Mouse (Mus musculus): ENCODE data around the gene Lmo7. TPM values are rescaled to one million over a fixed set of nuclear protein-coding genes. Genes with fewer than 3 reads are reported as not detected.

Gene Lmo7
- polyA plus RNA-seq, 1 experiment from 2014 or later: 12.2 TPM

- 12% methylated on average over 3 of the region's 3 CpGs for WGBS
- H3K4me1 ChIP-seq: no peaks in the 10 kb centered on the region
- peak; percentile 43; the same call in 1 of the 2 replicates for ATAC-seq (replicated peaks; ENCODE audit: low FRiP score)
- no peaks in the 10 kb centered on the region for H3K36me3 ChIP-seq
- H3K4me2 ChIP-seq: no peak overlapping the region
- no peak overlapping the region for H3K4me3 ChIP-seq (replicated peaks)
- no peak overlapping the region for H3K9ac ChIP-seq
- no peaks in the 10 kb centered on the region for H3K27me3 ChIP-seq
- no peaks in the 10 kb centered on the region for H3K9me3 ChIP-seq (replicated peaks)
- no peak overlapping the region for H3K27ac ChIP-seq
Observed at GRCm38 (mm10) chr14:101781943-101782510, 52.3 kb downstream of the Lmo7 start.

- Histone ChIP-seq H3K27ac (no peak overlapping the region), H3K4me2 (no peak overlapping the region), H3K36me3 (no peaks in the 10 kb centered on the region), H3K27me3 (no peaks in the 10 kb centered on the region), H3K4me3 (replicated peaks) (no peak overlapping the region), H3K9ac (no peak overlapping the region), H3K4me1 (no peaks in the 10 kb centered on the region), H3K9me3 (replicated peaks) (no peaks in the 10 kb centered on the region)
- ATAC-seq (replicated peaks; ENCODE audit: low FRiP score): no peak
- WGBS: 92% methylated on average over 3 of the region's 3 CpGs
Observed at GRCm38 (mm10) chr14:101784315-101784945, 54.7 kb downstream of the Lmo7 start.

GRCm38 (mm10) chr14:101787903-101788302 lies 58.1 kb downstream of the Lmo7 start:
- no peak overlapping the region for H3K4me3 ChIP-seq (replicated peaks)
- no peaks in the 10 kb centered on the region for H3K36me3 ChIP-seq
- no peaks in the 10 kb centered on the region for H3K4me1 ChIP-seq
- 65% methylated on average over 5 of the region's 5 CpGs for WGBS
- ATAC-seq (replicated peaks; ENCODE audit: low FRiP score): peak; percentile 64; the same call in 1 of the 2 replicates
- H3K9ac ChIP-seq: no peak overlapping the region
- H3K4me2 ChIP-seq: no peak overlapping the region
- H3K9me3 ChIP-seq (replicated peaks): no peaks in the 10 kb centered on the region
- no peaks in the 10 kb centered on the region for H3K27me3 ChIP-seq
- no peak overlapping the region for H3K27ac ChIP-seq

- Histone ChIP-seq H3K9me3 (replicated peaks) (no peaks in the 10 kb centered on the region), H3K27ac (no peak overlapping the region), H3K4me2 (no peak overlapping the region), H3K4me3 (replicated peaks) (no peak overlapping the region), H3K9ac (no peak overlapping the region), H3K4me1 (no peaks in the 10 kb centered on the region), H3K36me3 (no peaks in the 10 kb centered on the region), H3K27me3 (no peaks in the 10 kb centered on the region)
- no peak for ATAC-seq (replicated peaks; ENCODE audit: low FRiP score)
- 87% methylated on average over 5 of the region's 6 CpGs for WGBS
Observed at GRCm38 (mm10) chr14:101788475-101788874, 58.7 kb downstream of the Lmo7 start.

GRCm38 (mm10) chr14:101794553-101795177 lies 64.9 kb downstream of the Lmo7 start:
- Histone ChIP-seq H3K27me3 (no peaks in the 10 kb centered on the region), H3K36me3 (no peaks in the 10 kb centered on the region), H3K27ac (no peak overlapping the region), H3K9me3 (replicated peaks) (no peaks in the 10 kb centered on the region), H3K4me1 (no peaks in the 10 kb centered on the region), H3K4me2 (no peak overlapping the region), H3K4me3 (replicated peaks) (no peak overlapping the region), H3K9ac (no peak overlapping the region)
- no peak for ATAC-seq (replicated peaks; ENCODE audit: low FRiP score)
- 84% methylated on average over 10 of the region's 10 CpGs for WGBS

- ATAC-seq (replicated peaks; ENCODE audit: low FRiP score): no peak
- Histone ChIP-seq H3K27ac (no peak overlapping the region), H3K9ac (no peak overlapping the region), H3K27me3 (no peaks in the 10 kb centered on the region), H3K4me1 (0 out of 2 replicates have a peak, but pooled peaks cover 3% of the 10 kb centered on the region), H3K36me3 (no peaks in the 10 kb centered on the region), H3K4me3 (replicated peaks) (no peak overlapping the region), H3K4me2 (no peak overlapping the region), H3K9me3 (replicated peaks) (no peaks in the 10 kb centered on the region)
- 79% methylated on average over 5 of the region's 5 CpGs for WGBS
Observed at GRCm38 (mm10) chr14:101797930-101798500, 68.3 kb downstream of the Lmo7 start.

- Histone ChIP-seq H3K9me3 (replicated peaks) (no peaks in the 10 kb centered on the region), H3K27ac (no peak overlapping the region), H3K27me3 (no peaks in the 10 kb centered on the region), H3K4me3 (replicated peaks) (no peak overlapping the region), H3K4me2 (no peak overlapping the region), H3K36me3 (no peaks in the 10 kb centered on the region), H3K4me1 (0 out of 2 replicates have a peak, but pooled peaks cover 3% of the 10 kb centered on the region), H3K9ac (no peak overlapping the region)
- 91% methylated on average over 2 of the region's 2 CpGs for WGBS
- ATAC-seq (replicated peaks; ENCODE audit: low FRiP score): no peak
Observed at GRCm38 (mm10) chr14:101798766-101799165, 69.0 kb downstream of the Lmo7 start.

- Histone ChIP-seq H3K4me2 (no peak overlapping the region), H3K27me3 (no peaks in the 10 kb centered on the region), H3K9ac (no peak overlapping the region), H3K9me3 (replicated peaks) (no peaks in the 10 kb centered on the region), H3K27ac (no peak overlapping the region), H3K4me3 (replicated peaks) (no peak overlapping the region), H3K36me3 (no peaks in the 10 kb centered on the region), H3K4me1 (peaks cover 30% of the 10 kb centered on the region)
- 58% methylated on average over 1 of the region's 1 CpGs for WGBS
- ATAC-seq (replicated peaks; ENCODE audit: low FRiP score): no peak
Observed at GRCm38 (mm10) chr14:101801674-101802073, 71.9 kb downstream of the Lmo7 start.

- 71% methylated on average over 4 of the region's 4 CpGs for WGBS
- no peak for ATAC-seq (replicated peaks; ENCODE audit: low FRiP score)
- H3K4me3 ChIP-seq (replicated peaks): no peak overlapping the region
Observed at GRCm38 (mm10) chr14:101804119-101804518, 74.4 kb downstream of the Lmo7 start.

GRCm38 (mm10) chr14:101804562-101805327 lies 75.0 kb downstream of the Lmo7 start:
- no peak overlapping the region for H3K9ac ChIP-seq
- H3K36me3 ChIP-seq: no peaks in the 10 kb centered on the region
- no peaks in the 10 kb centered on the region for H3K27me3 ChIP-seq
- peaks cover 32% of the 10 kb centered on the region for H3K4me1 ChIP-seq
- ATAC-seq (replicated peaks; ENCODE audit: low FRiP score): peak; percentile 57
- H3K4me2 ChIP-seq: no peak overlapping the region
- WGBS: 26% methylated on average over 4 of the region's 4 CpGs
- no peaks in the 10 kb centered on the region for H3K9me3 ChIP-seq (replicated peaks)
- peak overlapping the region; percentile 79 for H3K27ac ChIP-seq
- H3K4me3 ChIP-seq (replicated peaks): no peak overlapping the region

More at GRCm38 (mm10) chr14:101804119-101804518, 74.4 kb downstream of the Lmo7 start:
- Histone ChIP-seq H3K9me3 (replicated peaks) (no peaks in the 10 kb centered on the region), H3K4me1 (peaks cover 32% of the 10 kb centered on the region), H3K4me2 (no peak overlapping the region), H3K36me3 (no peaks in the 10 kb centered on the region), H3K27ac (peak overlapping the region; percentile 79), H3K27me3 (no peaks in the 10 kb centered on the region), H3K9ac (no peak overlapping the region)

GRCm38 (mm10) chr14:101805328-101805697 lies 75.6 kb downstream of the Lmo7 start:
- H3K27me3 ChIP-seq: no peaks in the 10 kb centered on the region
- H3K36me3 ChIP-seq: no peaks in the 10 kb centered on the region
- no peak overlapping the region for H3K4me3 ChIP-seq (replicated peaks)
- peaks cover 32% of the 10 kb centered on the region for H3K4me1 ChIP-seq
- ATAC-seq (replicated peaks; ENCODE audit: low FRiP score): peak; percentile 40
- peak overlapping the region; percentile 79 for H3K27ac ChIP-seq
- H3K4me2 ChIP-seq: no peak overlapping the region
- no peaks in the 10 kb centered on the region for H3K9me3 ChIP-seq (replicated peaks)
- H3K9ac ChIP-seq: no peak overlapping the region
- 25% methylated on average over 7 of the region's 7 CpGs for WGBS

- H3K9ac ChIP-seq: no peak overlapping the region
- no peaks in the 10 kb centered on the region for H3K27me3 ChIP-seq
- peak overlapping the region; percentile 79 for H3K27ac ChIP-seq
- no peak overlapping the region for H3K4me3 ChIP-seq (replicated peaks)
- ATAC-seq (replicated peaks; ENCODE audit: low FRiP score): no peak
- no peaks in the 10 kb centered on the region for H3K9me3 ChIP-seq (replicated peaks)
- H3K36me3 ChIP-seq: no peaks in the 10 kb centered on the region
- no peak overlapping the region for H3K4me2 ChIP-seq
- H3K4me1 ChIP-seq: peaks cover 32% of the 10 kb centered on the region
- WGBS: 48% methylated on average over 5 of the region's 5 CpGs
Observed at GRCm38 (mm10) chr14:101806058-101806457, 76.3 kb downstream of the Lmo7 start.

Measured in kidney, embryonic 15.5 days (tissue).